Mouse (Mus musculus) neural tube, embryonic 15.5 days (tissue): ENCODE measurements around the gene Catsperg2. TPM values are rescaled to one million over a fixed set of nuclear protein-coding genes. Genes with fewer than 3 reads are reported as not detected.
"Not testable (repeated sequence)": the region's sequence is repeated elsewhere in the genome, so short reads cannot be mapped to it uniquely, and the experiment has no call there.

ENCODE experiments used
- ATAC-seq: fragments of 200-750 bp; cut with Nextera tagmentation; 2 replicates; pipeline ENCODE4 v1.8.0; 2017; ENCODE audit warnings: mild to moderate bottlenecking, moderate TSS enrichment, moderate library complexity; ENCODE audit not compliant: low FRiP score
- H3K27ac ChIP-seq: fragments of 300-500 bp; sonication (generic); replicated peaks from 2 replicates; pipeline ENCODE4 v1.5.1; 2015; ENCODE audit warnings: mild to moderate bottlenecking, inconsistent platforms
- H3K27me3 ChIP-seq: fragments of 300-500 bp; sonication (generic); replicated peaks from 2 replicates; pipeline ENCODE4 v1.6.1; 2015; ENCODE audit warnings: inconsistent platforms
- H3K36me3 ChIP-seq: fragments of 300-500 bp; sonication (generic); 2 replicates; pipeline ENCODE4 v1.6.1; 2015; ENCODE audit warnings: inconsistent platforms
- H3K4me1 ChIP-seq: fragments of 300-500 bp; sonication (generic); 2 replicates; pipeline ENCODE4 v1.6.1; 2015; ENCODE audit warnings: inconsistent platforms
- H3K4me2 ChIP-seq: fragments of 300-500 bp; sonication (generic); 2 replicates; pipeline ENCODE4 v1.6.1; 2015; ENCODE audit warnings: inconsistent platforms, mild to moderate bottlenecking, moderate library complexity
- H3K4me3 ChIP-seq: fragments of 300-500 bp; sonication (generic); replicated peaks from 2 replicates; pipeline ENCODE4 v1.5.1; 2015; ENCODE audit warnings: mild to moderate bottlenecking, inconsistent platforms
- H3K9ac ChIP-seq: fragments of 300-500 bp; sonication (generic); replicated peaks from 2 replicates; pipeline ENCODE4 v1.6.1; 2015; ENCODE audit warnings: mild to moderate bottlenecking, inconsistent platforms
- H3K9me3 ChIP-seq: fragments of 300-500 bp; sonication (generic); replicated peaks from 2 replicates; pipeline ENCODE4 v1.6.1; 2016; ENCODE audit warnings: inconsistent platforms
- WGBS: fragments of 180-500 bp; shearing (Covaris S2); methylation state at CpG from one replicate; pipeline ENCODE4 v1.1.7; 2015; ENCODE audit warnings: mixed read lengths; 5-methylcytosine and 5-hydroxymethylcytosine counted together
- microRNA counts: library from miRNA; unstranded; fragments of <30 nt; microRNA quantifications from one replicate; lab custom pipeline; 2016
- microRNA-seq: library from miRNA; unstranded; fragments of <30 nt; microRNA quantifications from one replicate; pipeline ENCODE4, GENCODE M21; 2017
- polyA plus RNA-seq: library from polyadenylated mRNA; unstranded; fragments of >200 nt; fragmentation: Nextera tagmentation; extraction: Ambion mirVana; gene quantifications from 2 replicates; pipeline ENCODE4 v1.2.1, GENCODE M21; 2015

The Catsperg2 gene
- polyA plus RNA-seq, 1 experiment from 2014 or later, result 0.27 TPM

- peak overlapping the region; percentile 15; the same call in 1 of the 2 replicates for H3K4me2 ChIP-seq
- ATAC-seq, H3K4me1 ChIP-seq, H3K9me3 ChIP-seq, H3K27ac ChIP-seq, H3K9ac ChIP-seq, H3K27me3 ChIP-seq, H3K36me3 ChIP-seq, H3K4me3 ChIP-seq: not testable (repeated sequence)
- WGBS, result 38% methylated on average over 17 of the region's 17 CpGs
Measured at GRCm38 (mm10) chr7:29725461-29726142, 1.2 kb downstream of the Catsperg2 start.

GRCm38 (mm10) chr7:29708891-29709290 is 17.9 kb downstream of the Catsperg2 start:
- H3K4me1 ChIP-seq, H3K4me3 ChIP-seq, H3K36me3 ChIP-seq, ATAC-seq, H3K27me3 ChIP-seq, H3K9me3 ChIP-seq, H3K4me2 ChIP-seq, H3K27ac ChIP-seq, H3K9ac ChIP-seq: not testable (repeated sequence)
- 92% methylated on average over 2 of the region's 2 CpGs for WGBS

GRCm38 (mm10) chr7:29695231-29695630 is 31.6 kb downstream of the Catsperg2 start:
- not testable (repeated sequence) for H3K27ac ChIP-seq, H3K4me3 ChIP-seq, H3K9me3 ChIP-seq, H3K4me1 ChIP-seq, H3K4me2 ChIP-seq, ATAC-seq, H3K9ac ChIP-seq, H3K36me3 ChIP-seq, H3K27me3 ChIP-seq
- WGBS, result 91% methylated on average over 3 of the region's 3 CpGs

- Histone ChIP-seq H3K4me3 (no peak overlapping the region), H3K36me3 (no peaks in the 10 kb centered on the region), H3K27ac (no peak overlapping the region), H3K4me1 (no peaks in the 10 kb centered on the region), H3K9me3 (0 out of 2 replicates have a peak, but pooled peaks cover 11% of the 10 kb centered on the region), H3K27me3 (no peaks in the 10 kb centered on the region), H3K4me2 (no peak overlapping the region), H3K9ac (no peak overlapping the region)
- ATAC-seq, result no peak
- 63% methylated on average over 3 of the region's 3 CpGs for WGBS
Measured at GRCm38 (mm10) chr7:29681868-29682267, 45.0 kb downstream of the Catsperg2 start.

MicroRNA genes within 50 kb of the gene (microRNA counts, 519-probe panel; counts per million panel counts)
- 1,696 counts per million, percentile 26 among the panel's probes with 10 or more counts for microRNA mmu-miR-1964 (lab: Ali Mortazavi, UCI)

Small RNA genes within 50 kb of the gene (microRNA-seq; reads per million reads assigned to microRNA genes)
- 0.69 reads per million for gene Mir1964

Other genes with a start within 250 kb of the Catsperg2 start
- gene Sipa1l3, start 208.4 kb downstream of the Catsperg2 start, polyA plus RNA-seq, result 20.7 and 22.2 TPM in 2 replicates
- gene Zfp84, start 41.5 kb upstream of the Catsperg2 start, polyA plus RNA-seq, result 13.2 and 14.1 TPM in 2 replicates
- 10.2 and 11.8 TPM in 2 replicates for gene Zfp30, start 57.0 kb upstream of the Catsperg2 start, polyA plus RNA-seq
- gene Zfp790, start 89.1 kb upstream of the Catsperg2 start, polyA plus RNA-seq, result 20.6 and 23.4 TPM in 2 replicates
- gene Zfp940, start 126.6 kb upstream of the Catsperg2 start, polyA plus RNA-seq, result 10.6 and 12.3 TPM in 2 replicates
- 19.4 and 20.5 TPM in 2 replicates for gene Zfp420, start 132.9 kb upstream of the Catsperg2 start, polyA plus RNA-seq
- gene Zfp27, start 179.5 kb upstream of the Catsperg2 start, polyA plus RNA-seq, result 12.6 and 14.2 TPM in 2 replicates
- gene Zfp383, start 181.2 kb upstream of the Catsperg2 start, polyA plus RNA-seq, result 5.1 and 6.1 TPM in 2 replicates
- 20.0 and 20.2 TPM in 2 replicates for gene Zfp74, start 227.1 kb upstream of the Catsperg2 start, polyA plus RNA-seq